Mouse (Mus musculus) midbrain, embryonic 14.5 days (tissue): ENCODE measurements at regions not wholly inside any gene's neighbourhood (a gene's known extent, or its start where the extent isn't known, plus 50 kb on each side); places are given as distances from the start of the nearest gene placed in this dataset.

ENCODE experiments used
- ATAC-seq: fragments of 200-750 bp; cut with Nextera tagmentation; 2 replicates; pipeline ENCODE4 v1.8.0; 2017; ENCODE audit warnings: moderate number of reproducible peaks, moderate library complexity; ENCODE audit not compliant: low FRiP score, low TSS enrichment
- DNase-seq: peaks from one replicate; pipeline ENCODE4 v3.0.0-alpha.2; 2015
- H3K27ac ChIP-seq: fragments of 300-500 bp; sonication (generic); replicated peaks from 2 replicates; pipeline ENCODE4 v1.5.1; 2014; ENCODE audit warnings: mild to moderate bottlenecking, low read depth, low read length, moderate library complexity
- H3K27me3 ChIP-seq: fragments of 300-500 bp; sonication (generic); 2 replicates; pipeline ENCODE4 v1.6.1; 2014; ENCODE audit warnings: low read length, control low read depth, mixed read lengths; ENCODE audit not compliant: control insufficient read depth, insufficient read depth
- H3K36me3 ChIP-seq: fragments of 300-500 bp; sonication (generic); 2 replicates; pipeline ENCODE4 v1.6.1; 2014; ENCODE audit warnings: low read length, control low read depth; ENCODE audit not compliant: control insufficient read depth, insufficient read depth
- H3K4me1 ChIP-seq: fragments of 300-500 bp; sonication (generic); 2 replicates; pipeline ENCODE4 v1.6.1; 2014; ENCODE audit warnings: mild to moderate bottlenecking, antibody characterized with exemption, low read length, control low read depth; ENCODE audit not compliant: control insufficient read depth, insufficient read depth
- H3K4me2 ChIP-seq: fragments of 300-500 bp; sonication (generic); 2 replicates; pipeline ENCODE4 v1.6.1; 2014; ENCODE audit warnings: mild to moderate bottlenecking, low read length, moderate library complexity
- H3K4me3 ChIP-seq: fragments of 300-500 bp; sonication (generic); replicated peaks from 2 replicates; pipeline ENCODE4 v1.5.1; 2014; ENCODE audit warnings: low read depth, low read length
- H3K9ac ChIP-seq: fragments of 300-500 bp; sonication (generic); replicated peaks from 2 replicates; pipeline ENCODE4 v1.6.1; 2014; ENCODE audit warnings: mild to moderate bottlenecking, low read length, moderate library complexity
- H3K9me3 ChIP-seq: fragments of 300-500 bp; sonication (generic); 2 replicates; pipeline ENCODE4 v1.6.1; 2016; ENCODE audit warnings: low read length, control low read depth, mixed read lengths; ENCODE audit not compliant: control insufficient read depth
- WGBS: fragments of 180-500 bp; shearing (Covaris S2); extraction: QIAGEN DNeasy Blood & Tissue Kit; methylation state at CpG from one replicate; pipeline ENCODE4 v1.1.7; 2014; 5-methylcytosine and 5-hydroxymethylcytosine counted together

DNA sequence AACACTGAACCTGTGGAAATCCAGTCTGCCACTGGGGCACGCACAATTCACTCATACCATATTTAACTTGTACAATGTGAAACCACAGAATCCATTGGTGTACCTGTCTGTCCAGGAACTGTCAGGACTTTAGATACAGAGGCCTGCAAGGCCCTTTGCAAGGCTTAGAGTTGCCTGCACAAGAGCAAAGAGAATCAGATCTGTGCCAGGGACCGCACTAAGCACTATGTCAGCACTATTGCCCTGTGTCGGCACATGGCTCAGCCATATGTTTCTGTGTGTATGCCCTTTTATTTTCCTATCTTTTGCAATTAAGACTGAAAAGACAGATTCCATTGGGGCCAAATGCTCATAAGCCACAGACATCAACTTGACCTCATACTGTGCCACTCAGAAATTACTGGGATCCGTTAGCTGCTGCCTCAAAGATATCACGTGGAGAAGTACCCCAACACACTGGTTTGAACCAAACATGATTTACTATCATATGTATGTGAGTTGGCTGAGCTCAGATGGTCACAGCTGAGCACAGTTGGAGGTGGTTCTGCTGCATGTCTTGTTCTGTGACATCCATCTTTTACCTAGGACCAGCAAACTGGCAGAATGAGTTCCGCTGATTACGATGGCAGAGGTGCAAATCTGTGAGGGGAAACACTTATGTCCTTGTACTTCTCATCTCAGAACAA, 181.7 kb upstream of the Prkcq start:
- Histone ChIP-seq H3K27ac (no peak overlapping the region), H3K4me3 (no peak overlapping the region), H3K36me3 (no peaks in the 10 kb centered on the region), H3K9ac (no peak overlapping the region), H3K27me3 (no peaks in the 10 kb centered on the region), H3K4me2 (no peak overlapping the region), H3K4me1 (no peaks in the 10 kb centered on the region), H3K9me3 (no peaks in the 10 kb centered on the region)
- no peak for DNase-seq
- ATAC-seq, result no peak
- 94% methylated on average over 7 of the region's 7 CpGs for WGBS

DNA sequence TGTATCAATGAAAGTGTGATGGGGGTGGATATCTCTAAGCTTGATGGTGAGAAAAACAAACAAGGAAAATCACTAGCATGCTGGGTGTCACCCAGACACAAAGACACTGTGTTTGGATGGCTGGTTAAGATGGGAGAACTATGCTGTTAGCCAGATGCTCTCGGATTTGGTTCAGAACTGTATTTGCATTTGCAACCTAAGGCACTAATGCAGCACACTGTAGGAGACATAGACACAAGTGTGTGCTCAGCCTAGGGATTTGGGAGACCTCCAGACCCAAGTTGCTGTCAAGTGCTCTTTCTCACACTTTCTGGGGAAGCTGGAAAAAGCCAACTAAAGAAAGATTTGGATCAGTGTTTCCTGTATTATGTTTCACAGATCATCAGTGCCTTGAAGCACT, 173.1 kb upstream of the Prkcq start:
- no peak for ATAC-seq
- no peak for DNase-seq
- H3K27ac ChIP-seq, result no peak overlapping the region
- no peaks in the 10 kb centered on the region for H3K9me3 ChIP-seq
- H3K27me3 ChIP-seq, result no peaks in the 10 kb centered on the region
- no peaks in the 10 kb centered on the region for H3K36me3 ChIP-seq
- H3K4me1 ChIP-seq, result no peaks in the 10 kb centered on the region
- 77% methylated on average over 1 of the region's 1 CpGs for WGBS
- H3K4me3 ChIP-seq, result no peak overlapping the region
- no peak overlapping the region for H3K4me2 ChIP-seq
- no peak overlapping the region for H3K9ac ChIP-seq

DNA sequence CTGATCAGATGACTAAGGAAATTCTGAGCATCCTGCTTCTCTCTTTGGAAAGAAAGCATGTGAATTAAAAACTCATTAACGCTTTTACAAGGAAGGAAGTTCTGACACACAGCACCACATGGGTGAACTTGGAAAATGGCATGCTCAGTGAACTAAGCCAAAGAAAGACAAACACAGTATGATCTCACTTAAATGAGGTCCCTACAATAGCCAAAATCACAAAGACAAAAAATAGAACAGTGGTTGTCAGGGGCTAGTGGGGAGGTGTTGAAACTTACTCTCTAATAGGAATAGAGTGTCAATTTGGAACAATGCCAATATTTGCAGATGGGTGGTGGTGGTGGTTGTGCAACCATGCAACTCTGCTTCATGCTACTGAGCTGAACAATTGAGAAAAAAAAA, 172.7 kb upstream of the Prkcq start:
- H3K4me3 ChIP-seq, result no peak overlapping the region
- ATAC-seq (no peak), DNase-seq (no peak)
- H3K27ac ChIP-seq, result no peak overlapping the region
- no peaks in the 10 kb centered on the region for H3K36me3 ChIP-seq
- 75% methylated on average over 1 of the region's 1 CpGs for WGBS
- no peaks in the 10 kb centered on the region for H3K4me1 ChIP-seq
- no peak overlapping the region for H3K4me2 ChIP-seq
- no peaks in the 10 kb centered on the region for H3K27me3 ChIP-seq
- H3K9ac ChIP-seq, result no peak overlapping the region
- no peaks in the 10 kb centered on the region for H3K9me3 ChIP-seq

DNA sequence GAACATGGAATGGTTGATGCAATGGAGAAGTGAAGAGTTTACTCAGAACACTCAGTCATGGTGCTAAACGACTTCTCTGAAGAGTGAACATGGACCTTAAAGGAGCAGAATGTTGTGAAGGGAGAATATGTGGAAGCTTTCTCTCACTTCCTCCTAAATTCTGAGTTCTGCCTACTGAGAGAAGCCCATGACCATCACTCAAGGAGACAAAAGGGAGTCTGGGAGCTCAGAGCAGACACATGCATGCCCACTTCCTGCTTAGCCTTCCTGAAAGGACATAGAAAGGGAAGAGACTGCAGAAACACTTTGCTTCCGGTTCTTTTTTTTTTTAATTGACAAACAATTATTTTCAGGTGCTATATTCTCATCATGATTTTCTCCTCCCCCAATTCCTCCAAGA, 166.1 kb upstream of the Prkcq start:
- no peak overlapping the region for H3K9ac ChIP-seq
- WGBS, result 86% methylated on average over 2 of the region's 2 CpGs
- H3K9me3 ChIP-seq, result no peaks in the 10 kb centered on the region

DNA sequence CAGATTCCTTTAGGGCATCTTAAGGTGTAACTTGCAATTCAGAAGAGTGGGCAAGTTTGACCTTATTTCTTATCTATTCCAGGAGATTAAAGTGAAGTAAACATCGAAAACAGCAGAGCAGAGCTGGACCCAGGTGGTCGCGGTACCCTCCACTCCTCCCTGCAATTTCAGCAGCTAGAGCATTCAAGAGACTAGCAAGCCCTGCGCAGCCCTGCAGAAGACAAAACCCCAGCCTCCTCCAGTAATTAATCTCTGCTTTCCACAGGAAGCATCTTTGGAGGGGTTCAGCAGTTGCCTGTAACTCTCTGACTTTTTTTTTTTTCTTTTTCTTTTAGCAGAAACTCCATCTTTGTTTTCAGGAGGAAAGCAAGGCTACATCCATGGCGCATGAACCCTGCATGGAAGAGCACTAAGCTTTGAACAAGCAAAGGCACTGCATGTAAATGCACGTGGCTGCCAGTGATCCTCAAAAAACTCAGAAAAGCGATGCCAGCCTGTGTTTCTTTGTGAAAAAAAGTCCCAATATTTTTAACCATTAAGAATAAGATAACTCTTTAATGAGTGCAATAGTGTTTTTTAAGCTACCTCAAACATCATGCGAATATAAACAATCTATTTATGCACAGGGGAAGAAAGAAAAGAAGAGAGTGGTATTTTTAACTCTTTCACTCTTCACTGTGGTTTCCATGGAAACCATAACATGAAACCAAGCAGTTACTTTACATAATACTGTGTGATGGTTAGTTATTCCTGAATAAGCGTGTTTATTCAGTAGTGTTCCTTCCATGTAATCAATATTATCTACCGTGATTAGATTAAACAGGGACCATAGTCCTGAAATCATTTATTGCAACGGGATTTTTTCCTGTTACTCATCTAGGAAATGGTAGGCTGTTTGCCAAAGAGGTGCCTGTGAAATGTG, 160.6 kb upstream of the Prkcq start:
- Histone ChIP-seq H3K9me3 (no peaks in the 10 kb centered on the region), H3K4me1 (peaks cover 9% of the 10 kb centered on the region), H3K9ac (no peak overlapping the region), H3K27ac (no peak overlapping the region), H3K27me3 (no peaks in the 10 kb centered on the region), H3K4me3 (no peak overlapping the region), H3K4me2 (no peak overlapping the region), H3K36me3 (no peaks in the 10 kb centered on the region)
- no peak for ATAC-seq
- 43% methylated on average over 11 of the region's 11 CpGs for WGBS
- DNase-seq, result peak; percentile 36

More for the DNA sequence above, 166.1 kb upstream of the Prkcq start:
- no peak for ATAC-seq
- H3K4me1 ChIP-seq, result no peaks in the 10 kb centered on the region
- H3K4me3 ChIP-seq, result no peak overlapping the region
- H3K27me3 ChIP-seq, result no peaks in the 10 kb centered on the region
- H3K27ac ChIP-seq, result no peak overlapping the region
- H3K36me3 ChIP-seq, result no peaks in the 10 kb centered on the region
- no peak for DNase-seq
- no peak overlapping the region for H3K4me2 ChIP-seq

DNA sequence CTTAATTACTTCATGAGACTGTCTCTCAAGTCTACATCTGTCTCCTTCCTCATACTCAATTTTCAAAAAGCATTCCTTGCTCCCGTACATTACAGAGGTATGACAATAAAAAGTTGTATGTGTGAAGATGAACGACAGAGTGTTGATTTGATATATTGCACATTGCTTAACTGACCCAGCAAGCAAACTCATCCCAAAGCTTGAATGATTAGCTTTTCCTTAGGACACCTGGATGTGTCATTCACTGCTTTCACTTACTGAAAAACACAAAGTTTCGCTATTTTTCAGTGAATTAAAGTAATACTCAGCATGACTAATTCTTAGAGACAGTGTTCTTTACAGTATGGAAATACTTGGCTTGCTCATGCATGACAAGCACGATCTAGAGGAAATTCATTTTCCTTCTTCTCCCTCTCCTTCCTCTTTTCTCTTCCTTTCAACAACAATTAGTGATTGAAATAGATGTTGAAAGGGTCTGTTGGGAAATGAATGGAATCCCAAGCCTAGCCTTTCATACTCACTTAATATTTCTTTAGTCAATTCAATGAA, 159.5 kb upstream of the Prkcq start:
- no peak overlapping the region for H3K4me2 ChIP-seq
- H3K27ac ChIP-seq, result no peak overlapping the region
- H3K9me3 ChIP-seq, result no peaks in the 10 kb centered on the region
- H3K27me3 ChIP-seq, result no peaks in the 10 kb centered on the region
- no peak for DNase-seq
- H3K4me3 ChIP-seq, result no peak overlapping the region
- 67% methylated on average over 4 of the region's 4 CpGs for WGBS
- H3K9ac ChIP-seq, result no peak overlapping the region
- peaks cover 9% of the 10 kb centered on the region for H3K4me1 ChIP-seq
- no peak for ATAC-seq
- no peaks in the 10 kb centered on the region for H3K36me3 ChIP-seq

DNA sequence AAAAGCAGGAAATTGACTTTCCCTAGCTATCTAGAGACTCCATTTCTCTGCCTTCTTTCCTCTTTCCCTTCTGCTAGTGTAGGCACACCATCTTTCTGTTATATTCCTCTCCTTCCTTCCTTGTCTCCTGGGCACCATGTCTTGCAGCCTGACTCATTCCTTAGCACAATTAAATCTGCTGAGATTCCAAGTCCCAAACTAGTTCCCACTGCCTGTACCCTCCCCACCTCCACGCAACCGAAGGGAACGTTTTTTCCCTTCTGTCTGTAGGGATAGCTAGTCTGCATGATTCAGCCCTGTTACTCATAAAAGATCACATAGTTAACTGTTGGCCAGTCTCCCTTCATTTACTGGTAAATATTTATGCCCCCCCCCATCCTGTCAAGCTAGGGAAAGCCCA, 158.8 kb upstream of the Prkcq start:
- Histone ChIP-seq H3K27me3 (no peaks in the 10 kb centered on the region), H3K4me2 (no peak overlapping the region), H3K4me3 (no peak overlapping the region), H3K27ac (no peak overlapping the region), H3K9me3 (no peaks in the 10 kb centered on the region), H3K4me1 (peaks cover 9% of the 10 kb centered on the region), H3K36me3 (no peaks in the 10 kb centered on the region), H3K9ac (no peak overlapping the region)
- WGBS, result 92% methylated on average over 3 of the region's 3 CpGs
- ATAC-seq (no peak), DNase-seq (no peak)

DNA sequence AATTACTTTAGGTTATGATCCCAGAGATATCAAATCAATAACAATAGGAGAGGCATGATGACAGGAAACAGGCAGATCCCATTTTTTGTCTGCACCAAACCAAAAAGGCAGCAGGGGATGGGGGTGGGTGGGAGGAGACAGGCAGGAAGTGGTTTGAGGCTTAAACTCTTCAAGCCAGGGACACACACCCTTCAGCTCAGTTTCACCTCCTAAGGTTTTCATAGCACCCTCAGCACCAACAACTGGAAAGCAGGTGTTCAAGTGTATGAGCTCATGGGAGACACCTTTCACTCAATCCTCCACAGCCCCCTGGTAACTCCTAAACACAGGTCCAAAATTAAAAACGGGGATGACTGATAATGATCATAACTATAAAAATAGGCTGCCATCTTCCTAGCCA, 155.5 kb upstream of the Prkcq start:
- no peak overlapping the region for H3K9ac ChIP-seq
- H3K4me2 ChIP-seq, result no peak overlapping the region
- no peaks in the 10 kb centered on the region for H3K36me3 ChIP-seq
- no peak overlapping the region for H3K27ac ChIP-seq
- 79% methylated on average over 1 of the region's 1 CpGs for WGBS
- H3K4me3 ChIP-seq, result no peak overlapping the region
- no peaks in the 10 kb centered on the region for H3K9me3 ChIP-seq
- no peaks in the 10 kb centered on the region for H3K27me3 ChIP-seq
- H3K4me1 ChIP-seq, result peaks cover 7% of the 10 kb centered on the region
- ATAC-seq (no peak), DNase-seq (no peak)
